Mouse (Mus musculus): ENCODE results near the gene Tfam.
A peak's percentile ranks its signal among the peaks of the same experiment; 100 is the strongest.

Tfam gene

DNA sequence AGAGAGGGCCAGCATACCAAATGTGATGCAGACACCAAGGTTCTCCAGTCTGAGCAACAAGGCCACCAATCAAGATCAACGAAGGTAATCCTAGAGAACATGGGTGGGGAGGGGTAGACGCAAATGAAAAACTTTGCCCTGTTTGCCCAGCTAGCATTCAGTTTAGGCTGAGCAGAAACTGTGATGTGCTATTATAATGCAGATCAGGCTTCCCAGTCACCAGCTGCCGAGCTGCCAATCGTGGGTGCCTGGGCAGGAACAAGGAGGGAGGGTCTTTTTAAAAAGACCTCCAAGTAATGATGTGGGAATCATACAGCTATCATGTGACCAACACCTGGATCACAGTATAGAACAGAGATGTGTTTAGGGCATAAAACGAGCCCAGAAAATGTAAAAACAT is 15.0 kb downstream of the Tfam start:
- DNase-seq (ENCODE audit: low spot score in 2 of 2): no peak

DNA sequence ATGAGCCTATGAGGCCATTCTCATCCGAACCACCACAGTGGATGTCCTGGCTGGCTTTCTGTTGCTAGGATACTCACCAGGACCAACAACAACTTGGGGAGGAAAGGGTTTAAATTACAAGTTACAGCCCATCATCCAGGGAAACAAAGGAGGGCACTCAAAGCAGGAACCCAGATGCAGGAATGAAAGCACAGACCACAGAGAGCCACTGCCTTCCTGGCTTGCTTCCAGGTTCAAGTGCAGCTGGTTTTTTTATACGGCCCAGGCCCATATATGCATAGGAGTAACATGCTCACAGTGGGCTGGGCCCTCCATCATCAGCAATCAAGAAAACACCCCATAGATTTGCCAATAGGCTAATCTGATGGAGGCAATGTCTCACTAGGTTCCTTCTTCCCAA is 15.4 kb downstream of the Tfam start:
- no peak for DNase-seq (ENCODE audit: low spot score in 2 of 2)

- DNase-seq (ENCODE audit: low spot score in 2 of 2): peak; percentile 27 to 72
These were observed 19.7 kb downstream of the Tfam start for GRCm38 (mm10) chr10:71218228-71218892.

DNA sequence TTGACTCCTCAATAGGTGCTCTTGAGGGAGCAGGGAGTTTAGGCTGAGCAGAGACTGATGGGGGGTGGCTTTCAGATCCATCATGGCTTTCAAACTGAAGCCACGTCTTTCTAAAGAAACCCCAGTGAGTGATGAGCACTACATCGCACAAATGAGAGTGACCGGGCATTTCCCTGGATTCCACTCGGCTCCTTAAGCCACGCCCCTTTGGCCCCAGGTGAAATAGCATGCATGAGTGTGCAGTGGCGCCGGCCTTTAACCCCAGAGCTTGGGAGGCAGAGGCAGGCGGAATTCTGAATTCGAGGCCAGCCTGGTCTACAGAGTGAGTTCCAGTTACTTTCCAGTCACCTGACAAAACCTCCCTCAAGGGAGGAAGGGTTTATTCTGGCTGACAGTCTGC is 22.1 kb downstream of the Tfam start:
- no peak for DNase-seq (ENCODE audit: low spot score in 2 of 2)

DNA sequence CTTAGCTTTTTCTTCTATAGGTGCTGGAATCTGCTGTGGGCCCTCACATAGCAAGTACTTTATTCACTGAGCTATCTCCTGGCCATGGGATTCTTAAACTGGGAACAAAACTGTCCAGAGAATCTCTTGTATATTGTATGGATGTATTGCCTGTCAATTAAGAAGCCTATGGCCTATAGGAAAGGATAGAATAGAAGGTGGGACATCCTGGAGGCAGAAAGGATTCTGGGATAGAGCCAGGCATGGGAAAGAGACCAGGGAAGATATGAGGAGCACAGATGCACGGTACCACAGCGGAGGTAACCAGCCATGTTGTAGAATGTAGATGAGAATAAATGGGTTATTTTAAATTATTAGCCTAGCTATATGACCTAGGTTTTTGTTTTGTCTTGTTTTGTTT is 36.6 kb downstream of the Tfam start:
- no peak for DNase-seq (ENCODE audit: low spot score in 2 of 2)

DNA sequence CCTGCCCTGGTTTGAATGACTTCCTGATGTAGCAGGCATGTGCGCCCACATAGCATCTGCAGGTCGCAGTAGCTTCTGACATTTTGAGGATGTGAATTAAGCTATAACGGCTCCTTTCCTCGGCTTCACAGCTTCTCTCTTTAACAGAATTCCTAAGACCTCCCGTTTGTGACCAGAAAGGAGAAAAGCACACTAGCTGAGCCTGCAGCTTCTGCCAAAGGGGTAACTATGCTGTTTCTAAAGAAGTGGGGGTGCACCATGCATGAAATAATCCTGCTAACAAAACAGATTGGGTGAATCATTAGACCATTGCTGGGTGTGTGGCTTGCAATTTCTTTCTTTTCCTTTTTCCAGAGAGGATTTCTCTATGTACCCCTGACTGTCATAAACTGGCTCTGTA is 37.1 kb downstream of the Tfam start:
- no peak for DNase-seq (ENCODE audit: low spot score in 2 of 2)

DNA sequence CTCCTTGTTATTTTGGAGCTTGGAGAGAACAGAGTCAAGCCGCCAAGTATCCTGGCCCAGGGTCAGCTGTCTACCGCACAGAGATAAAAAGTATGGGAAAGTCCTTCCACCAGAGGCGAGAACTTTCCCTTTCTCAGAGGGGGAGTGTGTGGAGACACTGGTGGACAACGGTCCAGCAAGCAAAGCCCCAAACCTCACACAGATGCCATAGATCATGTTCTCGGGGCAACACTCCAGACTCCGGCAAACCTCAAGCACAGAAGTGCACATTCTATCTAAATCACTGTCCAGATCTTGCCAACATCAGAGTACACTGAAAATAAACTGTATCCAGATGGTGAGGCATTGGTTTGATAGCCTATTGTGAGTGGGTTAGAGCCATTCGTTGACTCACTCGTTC is 39.4 kb downstream of the Tfam start:
- DNase-seq (ENCODE audit: low spot score in 2 of 2): no peak

DNA sequence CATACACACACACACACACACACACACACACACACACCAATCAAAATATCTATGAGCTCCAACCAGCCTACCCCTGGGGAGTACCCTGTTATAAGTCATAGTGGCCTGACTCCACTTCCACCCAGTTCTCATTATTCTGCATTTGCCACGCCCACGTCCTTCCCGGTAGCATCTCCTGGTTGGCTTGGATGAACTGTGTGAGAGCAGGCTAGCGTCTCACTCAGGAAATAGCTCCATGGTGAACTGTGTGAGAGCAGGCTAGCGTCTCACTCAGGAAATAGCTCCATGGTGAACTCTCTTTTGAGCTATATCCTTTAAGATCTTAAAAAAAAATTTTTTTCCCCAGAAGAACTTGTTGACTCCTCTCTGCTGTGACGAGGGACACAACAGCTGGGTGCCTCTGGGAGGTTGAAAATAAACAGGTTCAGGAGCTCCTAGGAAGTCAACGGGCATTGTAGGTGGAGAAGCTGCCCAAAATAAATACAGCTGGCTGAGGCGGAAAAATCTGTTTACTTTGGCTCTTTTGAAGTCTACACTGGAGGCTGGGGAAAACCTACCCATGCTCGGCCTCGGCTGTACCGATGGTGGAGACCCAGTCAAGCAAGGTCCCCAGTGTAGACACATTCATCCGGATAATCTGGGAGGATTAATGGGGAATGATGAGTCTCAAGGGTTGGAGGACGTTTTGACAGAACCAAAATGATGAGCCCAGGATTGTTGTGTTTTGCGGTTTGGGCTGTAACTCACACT is 40.9 kb downstream of the Tfam start:
- DNase-seq (ENCODE audit: low spot score in 2 of 2): no peak

GRCm38 (mm10) chr10:71195501-71195900 is 42.6 kb downstream of the Tfam start:
- no peak for DNase-seq (ENCODE audit: low spot score in 2 of 2)

DNA sequence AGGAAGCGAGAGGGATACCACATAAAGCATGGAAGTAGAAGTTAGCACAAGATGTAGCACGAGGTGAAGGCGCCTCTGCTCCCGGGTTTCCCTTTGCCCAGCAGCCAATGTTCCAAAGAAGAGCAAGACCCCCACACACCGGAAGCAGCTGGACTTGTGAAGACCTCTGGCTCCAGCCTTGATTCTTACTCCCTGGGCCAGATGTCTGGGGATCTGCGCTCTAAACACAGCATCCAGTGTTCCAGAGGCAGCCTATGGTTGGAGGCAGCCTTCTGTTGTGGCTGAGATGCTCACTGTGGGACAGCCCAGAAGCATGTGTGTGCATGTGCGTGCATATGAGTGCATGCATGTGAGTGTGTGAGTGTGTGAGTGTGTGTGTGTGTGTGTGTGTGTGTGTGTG is 43.4 kb downstream of the Tfam start:
- no peak for DNase-seq (ENCODE audit: low spot score in 2 of 2)

DNA sequence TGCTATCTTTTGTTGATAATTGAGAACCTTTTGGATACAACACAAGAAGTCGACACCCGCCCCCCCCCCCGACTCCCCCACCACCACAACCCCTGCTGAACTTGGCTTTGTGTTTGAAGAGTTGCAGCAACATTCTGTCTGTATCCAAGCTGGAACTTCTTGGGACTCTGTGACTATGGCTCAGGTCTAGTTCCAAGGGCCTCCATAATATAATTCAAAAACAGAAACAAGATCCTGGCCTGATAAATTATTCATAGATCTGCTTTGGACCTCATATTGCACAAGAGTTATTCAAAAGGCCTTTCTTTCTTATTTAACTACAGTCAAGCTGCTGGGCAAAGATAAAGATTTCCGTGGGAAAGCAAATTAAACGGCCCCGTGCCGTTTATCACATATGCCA is 44.8 kb downstream of the Tfam start:
- no peak for DNase-seq (ENCODE audit: low spot score in 2 of 2)

DNA sequence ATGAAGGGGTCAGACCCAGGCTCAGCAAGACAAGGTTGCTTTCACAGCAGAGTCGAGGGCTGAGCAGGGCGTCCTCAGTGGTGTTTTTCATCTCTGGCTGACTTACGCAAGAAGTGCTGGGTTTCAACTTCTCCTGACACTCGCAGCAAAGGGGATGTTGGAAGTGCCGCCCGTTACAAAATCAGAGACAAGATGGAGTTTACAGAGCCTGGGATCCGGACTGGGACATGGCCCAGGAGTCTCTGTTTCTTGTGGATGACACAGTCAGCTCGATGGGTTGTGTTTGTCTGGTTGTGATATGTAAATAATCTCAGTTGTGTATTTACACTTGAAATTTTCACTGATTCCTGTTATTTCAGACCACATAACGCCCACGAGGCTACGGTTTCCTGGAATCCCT is 45.2 kb downstream of the Tfam start:
- no peak for DNase-seq (ENCODE audit: low spot score in 2 of 2)

DNA sequence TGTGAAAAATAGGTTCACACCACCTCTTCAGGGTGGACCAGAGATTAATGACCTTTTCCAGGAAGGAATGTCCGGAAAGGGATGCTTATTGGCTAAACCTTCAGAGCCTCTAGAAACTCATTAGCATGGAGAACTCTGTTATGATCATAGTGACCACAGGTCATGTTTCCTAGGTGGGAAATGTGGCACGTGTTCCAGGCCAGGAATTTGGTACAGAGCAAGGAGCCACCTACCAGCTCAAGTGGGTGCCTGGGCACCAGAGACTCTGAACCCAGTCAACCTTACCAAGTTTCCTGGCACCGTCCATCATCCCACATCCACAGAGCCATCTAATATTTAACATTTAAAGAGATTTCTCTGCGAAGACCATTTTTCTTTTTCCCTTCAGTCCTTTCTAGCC is 49.4 kb downstream of the Tfam start:
- DNase-seq (ENCODE audit: low spot score in 2 of 2): no peak

GRCm38 (mm10) chr10:71185059-71185458 is 53.0 kb downstream of the Tfam start:
- no peak for DNase-seq (ENCODE audit: low spot score in 2 of 2)

GRCm38 (mm10) chr10:71183339-71184031 is 54.6 kb downstream of the Tfam start:
- DNase-seq (ENCODE audit: low spot score in 2 of 2): no peak

GRCm38 (mm10) chr10:71181931-71182330 is 56.1 kb downstream of the Tfam start:
- DNase-seq (ENCODE audit: low spot score in 2 of 2): no peak

DNA sequence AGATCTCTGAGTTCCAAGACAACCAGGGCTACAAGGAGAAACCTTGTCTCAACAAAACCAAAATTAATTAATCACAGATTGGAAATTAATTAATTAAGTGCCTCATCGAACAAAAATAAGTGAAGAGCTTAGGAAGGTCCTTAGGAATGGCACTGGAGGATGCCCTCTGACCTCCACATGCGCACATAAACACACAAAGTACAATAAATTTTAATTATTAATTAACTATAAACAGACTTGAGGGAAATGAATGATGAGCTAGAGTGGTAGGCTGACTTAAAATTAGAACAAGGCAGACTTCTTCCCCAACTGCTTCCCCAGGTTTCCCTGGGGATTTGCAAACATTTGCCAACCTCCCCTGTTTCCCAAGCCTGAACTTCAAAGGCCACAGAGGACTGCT is 57.0 kb downstream of the Tfam start:
- DNase-seq (ENCODE audit: low spot score in 2 of 2): no peak

- DNase-seq (ENCODE audit: low spot score in 2 of 2): no peak
These were observed 58.0 kb downstream of the Tfam start for GRCm38 (mm10) chr10:71180057-71180456.

- DNase-seq (ENCODE audit: low spot score in 2 of 2): no peak
These were observed 60.9 kb downstream of the Tfam start for GRCm38 (mm10) chr10:71177201-71177600.

DNA sequence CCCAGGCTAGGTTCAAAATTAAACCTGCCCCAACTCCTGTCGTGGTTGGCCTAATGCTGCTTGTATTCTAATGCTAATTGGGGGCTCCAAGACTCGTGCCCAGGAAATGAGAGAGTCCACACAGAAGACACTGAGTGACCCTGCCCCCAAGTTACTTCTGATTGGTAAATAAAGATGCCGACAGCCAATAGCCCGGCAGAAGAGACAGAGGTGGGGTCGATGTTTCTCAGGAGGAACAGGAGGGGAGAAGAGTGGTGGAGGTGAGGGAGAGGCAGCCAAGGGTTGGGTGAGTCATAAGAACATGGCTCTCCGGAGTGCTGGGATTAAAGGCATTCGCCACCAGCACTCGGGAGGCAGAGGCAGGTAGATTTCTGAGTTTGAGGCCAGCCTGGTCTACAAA is 61.7 kb downstream of the Tfam start:
- no peak for DNase-seq (ENCODE audit: low spot score in 2 of 2)
